8 mouse cellular contexts compared by ENCODE assay signal in the genomic region with DNA sequence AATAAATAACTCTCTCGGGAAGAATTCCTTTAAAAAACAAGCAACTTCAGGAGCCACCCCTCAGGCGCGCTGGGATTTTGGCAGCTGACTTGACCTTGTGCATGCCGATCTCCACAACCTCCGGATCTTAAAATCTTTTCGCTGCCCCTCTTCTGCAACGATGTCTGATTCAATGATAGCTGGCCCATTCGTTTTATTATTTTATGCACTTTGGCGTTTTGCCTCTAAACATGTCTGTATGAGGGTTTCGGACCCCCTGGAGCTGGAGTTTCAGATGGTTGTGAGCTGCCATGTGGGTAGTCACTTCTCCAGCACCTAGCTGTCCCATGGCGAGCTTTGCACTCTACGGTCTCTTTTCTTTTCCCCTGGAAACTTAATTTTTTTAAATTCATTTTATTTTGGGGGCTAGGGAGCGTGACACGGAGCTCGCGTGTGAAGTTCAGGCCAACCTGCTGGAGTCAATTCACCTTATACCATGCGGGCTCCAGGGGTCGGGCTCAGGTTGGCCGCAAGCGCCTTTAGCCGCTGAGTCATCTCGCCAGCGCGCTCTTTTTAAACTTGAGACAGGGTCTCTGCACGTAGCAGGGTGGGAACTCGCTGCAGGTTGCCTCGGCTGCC. TPM values are rescaled to one million over a fixed set of nuclear protein-coding genes. Genes with fewer than 3 reads are reported as not detected.
DNase-seq lines count a peak whose midpoint lies in the region; ATAC-seq and TF ChIP-seq lines count a peak whose summit lies in the region.

No protein-coding gene starts in this region.

- peak overlapping the region; percentile 83 for H3K4me2 ChIP-seq in lung, embryonic 14.5 days
- H3K4me2 ChIP-seq in heart, embryonic 14.5 days (ENCODE audit: low read length), result peak overlapping the region; percentile 87
- H3K4me2 ChIP-seq in limb, embryonic 11.5 days (ENCODE audit: low read depth, severe bottlenecking), result peak overlapping the region; percentile 66
- H3K4me2 ChIP-seq in neural tube, embryonic 13.5 days, result peak overlapping the region; percentile 72

- ATAC-seq in lung, embryonic 14.5 days (ENCODE audit: insufficient read depth), result peak; percentile 53
- peak; percentile 37 for ATAC-seq in heart, embryonic 14.5 days (ENCODE audit: insufficient number of reproducible peaks, insufficient read depth, low FRiP score, low read depth)
- ATAC-seq in limb, embryonic 11.5 days (ENCODE audit: insufficient number of reproducible peaks, low FRiP score, low TSS enrichment, low read depth), result peak; percentile 45; the same call in 1 of the 2 replicates
- peak; percentile 68; the same call in 1 of the 2 replicates for ATAC-seq in neural tube, embryonic 13.5 days (ENCODE audit: low read depth)

- H3K27me3 ChIP-seq in lung, embryonic 14.5 days (ENCODE audit: insufficient read depth, low read length), result no peaks in the 10 kb centered on the region
- no peaks in the 10 kb centered on the region for H3K27me3 ChIP-seq in heart, embryonic 14.5 days (ENCODE audit: control insufficient read depth, insufficient read depth, low read length)
- no peaks in the 10 kb centered on the region for H3K27me3 ChIP-seq in limb, embryonic 11.5 days (ENCODE audit: control insufficient read depth, insufficient read depth, low read length)
- no peaks in the 10 kb centered on the region for H3K27me3 ChIP-seq in neural tube, embryonic 13.5 days

- TF ChIP-seq CTCF in lung, embryonic 14.5 days (IDR thresholded peaks at IDR 0.05; ENCODE audit: low read depth), result no peak
- no peak for TF ChIP-seq CTCF in bone marrow macrophage, adult 2 months (IDR thresholded peaks at IDR 0.05; ENCODE audit: low read depth, low read length)

- H3K9ac ChIP-seq in lung, embryonic 14.5 days, result peak overlapping the region; percentile 86
- H3K9ac ChIP-seq in heart, embryonic 14.5 days (ENCODE audit: low read length), result peak overlapping the region; percentile 93
- peak overlapping the region; percentile 92 for H3K9ac ChIP-seq in limb, embryonic 11.5 days (ENCODE audit: low read length)
- H3K9ac ChIP-seq in neural tube, embryonic 13.5 days, result peak overlapping the region; percentile 91

- no peaks in the 10 kb centered on the region for H3K9me3 ChIP-seq in lung, embryonic 14.5 days (ENCODE audit: low read depth, low read length)
- no peaks in the 10 kb centered on the region for H3K9me3 ChIP-seq in heart, embryonic 14.5 days (ENCODE audit: control insufficient read depth, low read length)
- H3K9me3 ChIP-seq in limb, embryonic 11.5 days (ENCODE audit: control insufficient read depth, low read length), result no peaks in the 10 kb centered on the region
- H3K9me3 ChIP-seq in neural tube, embryonic 13.5 days, result no peaks in the 10 kb centered on the region

- peak; percentile 50 for DNase-seq in lung, embryonic 14.5 days
- DNase-seq in lung, postnatal 14 days, result no peak
- DNase-seq in limb, embryonic 11.5 days (ENCODE audit: low spot score), result no peak
- no peak for DNase-seq in thymus, postnatal 10 days (ENCODE audit: low spot score in 2 of 2)
- no peak for DNase-seq in frontal cortex, postnatal 14 days (ENCODE audit: low spot score in 2 of 2)

- peaks cover 7% of the 10 kb centered on the region; the same call in 1 of the 2 replicates for H3K36me3 ChIP-seq in lung, embryonic 14.5 days (ENCODE audit: insufficient read depth)
- peaks cover under 1% of the 10 kb centered on the region; the same call in 1 of the 2 replicates for H3K36me3 ChIP-seq in heart, embryonic 14.5 days (ENCODE audit: control insufficient read depth, insufficient read depth, low read length)
- no peaks in the 10 kb centered on the region for H3K36me3 ChIP-seq in limb, embryonic 11.5 days (ENCODE audit: control insufficient read depth, insufficient read depth, low read length)
- H3K36me3 ChIP-seq in neural tube, embryonic 13.5 days, result no peaks in the 10 kb centered on the region

- WGBS in lung, embryonic 14.5 days, result under 1% methylated on average over 27 of the region's 27 CpGs
- under 1% methylated on average over 27 of the region's 27 CpGs for WGBS in heart, embryonic 14.5 days
- WGBS in limb, embryonic 11.5 days, result under 1% methylated on average over 27 of the region's 27 CpGs
- WGBS in neural tube, embryonic 13.5 days, result 2% methylated on average over 27 of the region's 27 CpGs

- H3K4me1 ChIP-seq in lung, embryonic 14.5 days (ENCODE audit: insufficient read depth), result peaks cover 13% of the 10 kb centered on the region
- H3K4me1 ChIP-seq in bone marrow macrophage, adult 2 months (ENCODE audit: control insufficient read depth, insufficient read depth, low read length), result peaks cover 21% of the 10 kb centered on the region
- H3K4me1 ChIP-seq in heart, embryonic 14.5 days (ENCODE audit: control insufficient read depth in 2 of 2, insufficient read depth in 2 of 2, low read length in 2 of 2), result peaks cover 11 to 26% of the 10 kb centered on the region in 2 experiments
- H3K4me1 ChIP-seq in limb, embryonic 11.5 days (ENCODE audit: control insufficient read depth, insufficient read depth, low read length), result peaks cover 11% of the 10 kb centered on the region
- peaks cover 31% of the 10 kb centered on the region for H3K4me1 ChIP-seq in neural tube, embryonic 13.5 days (replicated peaks)

- H3K4me3 ChIP-seq in lung, embryonic 14.5 days (ENCODE audit: low read depth, low read length), result peak overlapping the region; percentile 76
- H3K4me3 ChIP-seq in bone marrow macrophage, adult 2 months (ENCODE audit: insufficient read depth, low read length), result peak overlapping the region; percentile 96
- peak overlapping the region; percentile 82 to 93 for H3K4me3 ChIP-seq in heart, embryonic 14.5 days (ENCODE audit: control insufficient read depth in 1 of 2, insufficient read depth in 1 of 2, low read depth in 1 of 2, low read length in 2 of 2)
- H3K4me3 ChIP-seq in limb, embryonic 11.5 days (ENCODE audit: low read depth, low read length), result peak overlapping the region; percentile 79
- H3K4me3 ChIP-seq in neural tube, embryonic 13.5 days, result peak overlapping the region; percentile 82

- no peak for TF ChIP-seq POLR2A in bone marrow macrophage, adult 2 months (IDR thresholded peaks at IDR 0.05; ENCODE audit: borderline replicate concordance, low read depth, low read length)

- H3K27ac ChIP-seq in lung, embryonic 14.5 days (ENCODE audit: low read depth), result peak overlapping the region; percentile 97
- H3K27ac ChIP-seq in bone marrow macrophage, adult 2 months (ENCODE audit: insufficient read depth, low read depth, low read length), result peak overlapping the region; percentile 95
- H3K27ac ChIP-seq in heart, embryonic 14.5 days (replicated peaks in 1 of 2; ENCODE audit: control insufficient read depth in 1 of 2, insufficient read depth in 1 of 2, low read depth in 2 of 2, low read length in 2 of 2), result peak overlapping the region; percentile 96 to 97
- peak overlapping the region; percentile 90 for H3K27ac ChIP-seq in limb, embryonic 11.5 days (replicated peaks; ENCODE audit: low read depth, low read length)
- H3K27ac ChIP-seq in neural tube, embryonic 13.5 days (replicated peaks), result peak overlapping the region; percentile 96

RNA-seq across cellular contexts. Expression of a gene that starts 0.4 kb away (rescaled TPM):
- polyA plus RNA-seq in lung, embryonic 14.5 days (2014; fragmentation: Nextera tagmentation; extraction: Ambion mirVana), result 5.0 and 5.9 TPM in 2 replicates
- 0.68 and 0.71 TPM in 2 replicates for polyA plus RNA-seq in bone marrow macrophage, adult 2 months (2012; ENCODE audit: insufficient read depth, insufficient read length, missing spikeins)
- polyA plus RNA-seq in heart, embryonic 14.5 days (2014; fragmentation: Nextera tagmentation; extraction: Ambion mirVana), result 1.1 TPM in 2 replicates
- polyA plus RNA-seq in limb, embryonic 11.5 days (2014; fragmentation: Nextera tagmentation; extraction: Ambion mirVana), result 1.8 and 3.3 TPM in 2 replicates
- polyA plus RNA-seq in neural tube, embryonic 13.5 days (2015; fragmentation: Nextera tagmentation; extraction: Ambion mirVana), result 1.5 and 1.7 TPM in 2 replicates

RNA-seq across cellular contexts. Expression of a gene that starts 0.5 kb away (rescaled TPM):
- polyA plus RNA-seq in lung, embryonic 14.5 days (2014; fragmentation: Nextera tagmentation; extraction: Ambion mirVana), result 47.8 and 54.4 TPM in 2 replicates
- 26.0 and 27.8 TPM in 2 replicates for polyA plus RNA-seq in bone marrow macrophage, adult 2 months (2012; ENCODE audit: insufficient read depth, insufficient read length, missing spikeins)
- 30.9 and 34.3 TPM in 2 replicates for polyA plus RNA-seq in heart, embryonic 14.5 days (2014; fragmentation: Nextera tagmentation; extraction: Ambion mirVana)
- 44.9 and 49.0 TPM in 2 replicates for polyA plus RNA-seq in limb, embryonic 11.5 days (2014; fragmentation: Nextera tagmentation; extraction: Ambion mirVana)
- 57.2 and 66.1 TPM in 2 replicates for polyA plus RNA-seq in neural tube, embryonic 13.5 days (2015; fragmentation: Nextera tagmentation; extraction: Ambion mirVana)

RNA-seq across cellular contexts. Expression of a gene that starts 10.7 kb away (rescaled TPM):
- 124 and 129 TPM in 2 replicates for polyA plus RNA-seq in lung, embryonic 14.5 days (2014; fragmentation: Nextera tagmentation; extraction: Ambion mirVana)
- 401 and 428 TPM in 2 replicates for polyA plus RNA-seq in bone marrow macrophage, adult 2 months (2012; ENCODE audit: insufficient read depth, insufficient read length, missing spikeins)
- 98.1 and 126 TPM in 2 replicates for polyA plus RNA-seq in heart, embryonic 14.5 days (2014; fragmentation: Nextera tagmentation; extraction: Ambion mirVana)
- polyA plus RNA-seq in limb, embryonic 11.5 days (2014; fragmentation: Nextera tagmentation; extraction: Ambion mirVana), result 90.5 and 100 TPM in 2 replicates
- 99.6 and 112 TPM in 2 replicates for polyA plus RNA-seq in neural tube, embryonic 13.5 days (2015; fragmentation: Nextera tagmentation; extraction: Ambion mirVana)

RNA-seq across cellular contexts. Expression of a gene that starts 28.8 kb away (rescaled TPM):
- 4.5 and 4.9 TPM in 2 replicates for polyA plus RNA-seq in lung, embryonic 14.5 days (2014; fragmentation: Nextera tagmentation; extraction: Ambion mirVana)
- not detected in 2 replicates for polyA plus RNA-seq in bone marrow macrophage, adult 2 months (2012; ENCODE audit: insufficient read depth, insufficient read length, missing spikeins)
- polyA plus RNA-seq in heart, embryonic 14.5 days (2014; fragmentation: Nextera tagmentation; extraction: Ambion mirVana), result 3.0 and 3.3 TPM in 2 replicates
- 1.1 and 1.8 TPM in 2 replicates for polyA plus RNA-seq in limb, embryonic 11.5 days (2014; fragmentation: Nextera tagmentation; extraction: Ambion mirVana)
- 3.4 and 5.3 TPM in 2 replicates for polyA plus RNA-seq in neural tube, embryonic 13.5 days (2015; fragmentation: Nextera tagmentation; extraction: Ambion mirVana)

RNA-seq across cellular contexts. Expression of a gene that starts 37.0 kb away (rescaled TPM):
- polyA plus RNA-seq in lung, embryonic 14.5 days (2014; fragmentation: Nextera tagmentation; extraction: Ambion mirVana), result 0.19 and 0.24 TPM in 2 replicates
- polyA plus RNA-seq in bone marrow macrophage, adult 2 months (2012; ENCODE audit: insufficient read depth, insufficient read length, missing spikeins), result not detected in 2 replicates
- not detected in 2 replicates for polyA plus RNA-seq in heart, embryonic 14.5 days (2014; fragmentation: Nextera tagmentation; extraction: Ambion mirVana)
- polyA plus RNA-seq in limb, embryonic 11.5 days (2014; fragmentation: Nextera tagmentation; extraction: Ambion mirVana), result not detected in 2 replicates
- polyA plus RNA-seq in neural tube, embryonic 13.5 days (2015; fragmentation: Nextera tagmentation; extraction: Ambion mirVana), result not detected in 2 replicates
